Mouse (Mus musculus): Measurements from ENCODE around the gene Hmga1b.

DNA sequence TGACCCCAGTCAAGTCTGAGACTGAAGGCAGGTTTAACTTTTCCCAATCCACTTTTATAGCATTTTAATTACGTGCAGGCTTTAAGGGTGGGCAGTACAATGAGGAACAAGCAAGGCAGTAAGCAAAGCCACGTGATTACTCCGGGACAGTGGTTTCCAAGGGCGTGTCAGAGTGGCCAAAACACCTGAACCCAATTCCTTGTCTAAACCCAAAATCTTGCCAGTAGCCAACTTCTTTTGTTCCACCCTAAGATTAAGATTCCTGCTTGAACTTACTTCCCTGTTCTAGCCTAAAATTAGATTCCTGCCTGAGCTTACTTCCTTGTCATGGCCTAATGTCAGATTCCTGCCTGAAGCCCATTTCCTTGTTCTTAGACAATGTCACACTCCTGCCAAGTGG lies 14.6 kb upstream of the Hmga1b start:
- TF ChIP-seq POLR2A (IDR thresholded peaks at IDR 0.05; ENCODE audit: insufficient read length, low read depth): no peak
- TF ChIP-seq CEBPB (IDR thresholded peaks at IDR 0.05; ENCODE audit: insufficient read depth, poor library complexity, severe bottlenecking): no peak
- no peak for TF ChIP-seq MYOG (IDR thresholded peaks at IDR 0.05; ENCODE audit: control insufficient read depth in 1 of 3, insufficient read depth in 1 of 3, insufficient read length in 2 of 3, low read depth in 2 of 3)
- no peak for TF ChIP-seq USF1 (IDR thresholded peaks at IDR 0.05; ENCODE audit: low read depth)
- no peak for TF ChIP-seq E2F4 (IDR thresholded peaks at IDR 0.05; ENCODE audit: insufficient read depth)
- no peak for TF ChIP-seq MAX (IDR thresholded peaks at IDR 0.05; ENCODE audit: low read depth)
- TF ChIP-seq MYOD1 (IDR thresholded peaks at IDR 0.05; ENCODE audit: control insufficient read depth in 1 of 3, insufficient read length in 2 of 3, low read depth in 2 of 3): no peak
- TF ChIP-seq SRF (IDR thresholded peaks at IDR 0.05; ENCODE audit: control insufficient read depth, insufficient read length, low read depth): no peak
- no peak for TF ChIP-seq POLR2AphosphoS2 (IDR thresholded peaks at IDR 0.05; ENCODE audit: insufficient read length, low read depth)
- TF ChIP-seq TCF12 (IDR thresholded peaks at IDR 0.05; ENCODE audit: insufficient read depth, poor library complexity, severe bottlenecking): no peak

Data from myocyte (in vitro differentiated cells).